9 mouse cellular contexts compared by ENCODE assay signal in genomic region chr5:115790436-115790835, GRCm38 (mm10). TPM values are rescaled to one million over a fixed set of nuclear protein-coding genes. Genes with fewer than 3 reads are reported as not detected.
A peak's percentile ranks its signal among the peaks of the same experiment; 100 is the strongest.
DNase-seq lines count a peak whose midpoint lies in the region; ATAC-seq lines count a peak whose summit lies in the region.
"Had no signal": no experiment of that assay in that cellular context is flagged by ENCODE, and none has a peak within 500 bp of the region (broad histone marks: within the 10 kb centered on the region; RNA-seq: fewer than 3 reads in every experiment).

No protein-coding gene starts in this region.

- no peak overlapping the region for H3K4me3 ChIP-seq in forebrain, embryonic 14.5 days (ENCODE audit: low read depth, low read length)
- H3K4me3 ChIP-seq in limb, embryonic 11.5 days (ENCODE audit: low read depth, low read length): no peak overlapping the region
- H3K4me3 ChIP-seq: stomach, embryonic 15.5 days had no signal

- H3K36me3 ChIP-seq in forebrain, embryonic 14.5 days (ENCODE audit: control insufficient read depth, insufficient read depth, low read length): no peaks in the 10 kb centered on the region
- no peaks in the 10 kb centered on the region for H3K36me3 ChIP-seq in limb, embryonic 11.5 days (ENCODE audit: control insufficient read depth, insufficient read depth, low read length)
- H3K36me3 ChIP-seq: stomach, embryonic 15.5 days had no signal

- no peaks in the 10 kb centered on the region for H3K4me1 ChIP-seq in forebrain, embryonic 14.5 days (ENCODE audit: control insufficient read depth, insufficient read depth, low read length)
- H3K4me1 ChIP-seq in limb, embryonic 11.5 days (ENCODE audit: control insufficient read depth, insufficient read depth, low read length): no peaks in the 10 kb centered on the region
- H3K4me1 ChIP-seq: stomach, embryonic 15.5 days had no signal

- H3K4me2 ChIP-seq in forebrain, embryonic 14.5 days (ENCODE audit: low read length): no peak overlapping the region
- H3K4me2 ChIP-seq in limb, embryonic 11.5 days (ENCODE audit: low read depth, severe bottlenecking): no peak overlapping the region
- H3K4me2 ChIP-seq: stomach, embryonic 15.5 days had no signal

- no peak overlapping the region for H3K9ac ChIP-seq in forebrain, embryonic 14.5 days (ENCODE audit: low read length)
- no peak overlapping the region for H3K9ac ChIP-seq in limb, embryonic 11.5 days (ENCODE audit: low read length)
- H3K9ac ChIP-seq: stomach, embryonic 15.5 days had no signal

- H3K9me3 ChIP-seq in forebrain, embryonic 14.5 days (replicated peaks; ENCODE audit: control insufficient read depth, low read length): 0 out of 2 replicates have a peak, but pooled peaks cover 2% of the 10 kb centered on the region
- H3K9me3 ChIP-seq in limb, embryonic 11.5 days (ENCODE audit: control insufficient read depth, low read length): no peaks in the 10 kb centered on the region; the same call in 1 of the 2 replicates
- H3K9me3 ChIP-seq: stomach, embryonic 15.5 days had no signal

- H3K27me3 ChIP-seq in forebrain, embryonic 14.5 days (replicated peaks; ENCODE audit: control insufficient read depth, insufficient read depth, low read length): no peaks in the 10 kb centered on the region
- no peaks in the 10 kb centered on the region for H3K27me3 ChIP-seq in limb, embryonic 11.5 days (ENCODE audit: control insufficient read depth, insufficient read depth, low read length)
- H3K27me3 ChIP-seq: stomach, embryonic 15.5 days had no signal

- WGBS in forebrain, embryonic 14.5 days: 17% methylated on average over 3 of the region's 3 CpGs
- 6% methylated on average over 3 of the region's 3 CpGs for WGBS in limb, embryonic 11.5 days

- no peak overlapping the region for H3K27ac ChIP-seq in forebrain, embryonic 14.5 days (ENCODE audit: low read depth, low read length)
- H3K27ac ChIP-seq in limb, embryonic 11.5 days (replicated peaks; ENCODE audit: low read depth, low read length): no peak overlapping the region
- H3K27ac ChIP-seq: stomach, embryonic 15.5 days had no signal

- DNase-seq in urinary bladder, adult 18-20 months (ENCODE audit: low spot score in 2 of 2): peak; percentile 2 to 11
- no peak for DNase-seq in urinary bladder, postnatal 10 days (ENCODE audit: low spot score)
- DNase-seq in c-Kit-positive CD71-negative TER-119-negative erythroid progenitor cells, embryonic 14.5 days (ENCODE audit: low read depth): peak; percentile 38
- DNase-seq in forebrain, embryonic 14.5 days (ENCODE audit: low spot score): peak; percentile 86
- peak; percentile 71 for DNase-seq in limb, embryonic 11.5 days (ENCODE audit: low spot score)
- peak; percentile 60 for DNase-seq in retina, adult 2 months (ENCODE audit: low read depth, low spot score)
- peak; percentile 57 to 61 for DNase-seq in thymus, postnatal 36 days

- ATAC-seq in forebrain, embryonic 14.5 days: no peak
- peak; percentile 35 for ATAC-seq in inflammation-experienced regulatory T-cells, adult 6 months
- no peak for ATAC-seq in limb, embryonic 11.5 days (ENCODE audit: insufficient number of reproducible peaks, low FRiP score, low TSS enrichment, low read depth)

RNA-seq across cellular contexts. Expression of gene Cit, which starts 54.6 kb away (rescaled TPM):
- 9.1 and 14.3 TPM in 2 replicates for polyA plus RNA-seq in forebrain, embryonic 14.5 days (2014; fragmentation: Nextera tagmentation; extraction: Ambion mirVana)
- 10 to 100 TPM in 1 of 3 experiments, 1 to 10 TPM in 2; 2.9 to 27.5 (median 4.1) TPM for polyA plus RNA-seq in inflammation-experienced regulatory T-cells, adult 6 months (2017; shearing (Covaris generic))
- polyA plus RNA-seq in limb, embryonic 11.5 days (2014; fragmentation: Nextera tagmentation; extraction: Ambion mirVana): 30.7 and 33.6 TPM in 2 replicates

RNA-seq across cellular contexts. Expression of gene Bicdl1, which starts 59.0 kb away (rescaled TPM):
- polyA plus RNA-seq in forebrain, embryonic 14.5 days (2014; fragmentation: Nextera tagmentation; extraction: Ambion mirVana): 16.0 and 21.8 TPM in 2 replicates
- polyA plus RNA-seq in inflammation-experienced regulatory T-cells, adult 6 months (2017; shearing (Covaris generic)): 10 to 100 TPM in 2 of 3 experiments, 1 to 10 TPM in 1; 6.2 to 24.7 (median 20.6) TPM
- polyA plus RNA-seq in limb, embryonic 11.5 days (2014; fragmentation: Nextera tagmentation; extraction: Ambion mirVana): 6.9 TPM in 2 replicates
